In the genomic region with DNA sequence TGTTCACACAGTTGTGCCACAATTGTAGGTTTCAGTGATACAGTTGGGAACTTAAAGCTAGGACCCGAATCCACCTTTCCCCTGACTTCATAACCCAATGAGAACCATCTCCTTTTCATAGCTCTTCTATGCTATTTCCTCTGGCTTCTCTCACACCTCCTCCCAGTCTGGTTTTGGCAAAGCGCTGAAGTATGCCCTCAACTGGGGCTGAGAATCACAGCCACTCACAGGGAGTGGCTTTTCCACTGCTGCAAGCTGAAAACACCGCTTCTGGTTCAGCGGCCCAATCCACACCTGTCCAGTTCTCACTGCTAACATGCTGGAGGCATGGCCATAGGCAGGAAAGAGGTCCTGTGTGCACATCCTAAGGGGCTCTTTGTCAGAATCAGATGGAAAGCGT, we compare ENCODE assay signal across 26 mouse cellular contexts.
"Had no signal": no experiment of that assay in that cellular context is flagged by ENCODE, and none has a peak within 500 bp of the region (broad histone marks: within the 10 kb centered on the region; RNA-seq: fewer than 3 reads in every experiment).

No protein-coding gene starts in this region.

- H3K9me3 ChIP-seq: heart, embryonic 10.5 days; heart, embryonic 12.5 days; hindbrain, embryonic 10.5 days; hindbrain, embryonic 12.5 days; intestine, embryonic 15.5 days; limb, embryonic 10.5 days; limb, embryonic 12.5 days; liver, embryonic 13.5 days had no signal

- H3K27me3 ChIP-seq: heart, embryonic 12.5 days; hindbrain, embryonic 12.5 days; intestine, embryonic 15.5 days; limb, embryonic 12.5 days; liver, embryonic 13.5 days had no signal

- H3K4me1 ChIP-seq: heart, embryonic 10.5 days; heart, embryonic 12.5 days; hindbrain, embryonic 10.5 days; hindbrain, embryonic 12.5 days; intestine, embryonic 15.5 days; limb, embryonic 10.5 days; liver, embryonic 13.5 days had no signal

- H3K9ac ChIP-seq: heart, embryonic 12.5 days; hindbrain, embryonic 12.5 days; hindbrain, embryonic 14.5 days; intestine, embryonic 15.5 days; limb, embryonic 12.5 days; liver, embryonic 13.5 days had no signal

- H3K4me3 ChIP-seq: gastrocnemius, adult 2 months; heart, embryonic 10.5 days; heart, embryonic 12.5 days; hindbrain, embryonic 10.5 days; hindbrain, embryonic 12.5 days; intestine, embryonic 15.5 days; layer of hippocampus, adult 2 months; left cerebral cortex, adult 2 months; limb, embryonic 10.5 days; limb, embryonic 12.5 days; liver, embryonic 13.5 days had no signal

- H3K36me3 ChIP-seq: heart, embryonic 10.5 days; hindbrain, embryonic 10.5 days; hindbrain, embryonic 12.5 days; intestine, embryonic 15.5 days; limb, embryonic 10.5 days; limb, embryonic 12.5 days; liver, embryonic 13.5 days had no signal

- ATAC-seq: inflammation-experienced regulatory T-cells, adult 6 months; intestine, embryonic 15.5 days; intestine, postnatal 0 days had no signal

- H3K27ac ChIP-seq: gastrocnemius, adult 2 months; heart, embryonic 10.5 days; hindbrain, embryonic 10.5 days; hindbrain, embryonic 12.5 days; hindbrain, embryonic 14.5 days; intestine, embryonic 15.5 days; layer of hippocampus, adult 2 months; left cerebral cortex, adult 2 months; limb, embryonic 10.5 days; limb, embryonic 12.5 days; liver, embryonic 13.5 days had no signal

- DNase-seq: gastrocnemius, adult 2 months; gastrocnemius, postnatal 10 days; gastrocnemius, postnatal 25 days; heart, adult 18-20 months; heart, postnatal 10 days; heart, postnatal 4 days; kidney, adult 18-20 months; kidney, adult 8-10 months; kidney, postnatal 10 days; kidney, postnatal 25 days; kidney, postnatal 4 days; liver; liver, embryonic 13.5 days had no signal

- H3K4me2 ChIP-seq: heart, embryonic 12.5 days; hindbrain, embryonic 12.5 days; hindbrain, embryonic 14.5 days; intestine, embryonic 15.5 days; limb, embryonic 12.5 days; liver, embryonic 11.5 days; liver, embryonic 13.5 days had no signal
